Mouse (Mus musculus): ENCODE measurements around the gene H2-K1.

Gene H2-K1

DNA sequence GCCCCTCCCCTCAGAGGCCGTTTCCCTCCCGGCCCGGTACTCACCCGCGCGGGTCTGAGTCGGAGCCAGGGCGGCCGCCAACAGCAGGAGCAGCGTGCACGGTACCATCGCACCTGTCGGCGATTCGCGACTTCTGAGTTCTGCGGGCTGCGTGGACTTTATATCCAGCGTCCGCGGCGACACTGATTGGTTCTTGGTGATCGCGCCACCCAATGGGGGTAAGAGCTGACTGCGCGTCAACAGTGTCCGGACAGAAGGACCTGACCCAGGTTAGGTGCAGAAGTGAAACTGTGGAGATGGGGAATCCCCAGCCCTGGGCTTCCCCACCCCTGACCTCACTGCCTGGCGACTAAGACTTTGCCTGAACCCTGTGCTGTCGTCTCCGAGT, at the start of gene H2-K1:
Gene H2-K1 (minus strand): TSS at position 198 of the 388 bp plus-strand sequence.
- DNase-seq = peak; percentile 67 to 79

DNA sequence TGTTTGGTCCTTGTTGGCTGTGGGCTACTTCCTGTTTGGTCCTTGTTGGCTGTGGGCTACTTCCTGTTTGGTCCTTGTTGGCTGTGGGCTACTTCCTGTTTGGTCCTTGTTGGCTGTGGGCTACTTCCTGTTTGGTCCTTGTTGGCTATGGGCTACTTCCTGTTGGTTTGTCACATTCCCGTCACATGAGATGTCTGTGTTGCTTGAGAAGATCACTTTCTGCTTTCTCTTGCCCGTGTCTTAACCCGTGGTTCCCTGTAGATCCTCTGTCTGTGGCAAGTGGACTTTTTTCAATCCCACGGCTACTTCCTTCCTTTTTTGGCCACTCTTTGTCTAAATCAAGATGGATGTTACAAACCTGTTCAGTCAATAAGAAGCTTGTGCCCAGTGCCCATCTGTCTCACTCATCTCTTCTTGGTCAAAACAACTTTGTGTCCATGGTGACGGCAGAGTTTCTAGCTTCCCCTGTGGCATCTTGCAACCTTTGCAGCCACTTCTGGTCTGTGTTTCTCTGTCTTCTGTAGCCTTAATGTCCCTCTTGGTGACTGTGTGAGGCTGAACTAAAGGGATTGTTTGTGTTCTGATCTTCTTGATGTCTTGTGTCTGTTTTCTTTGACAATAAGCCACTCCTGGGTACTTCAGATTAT, 47.4 kb upstream of the H2-K1 start:
- DNase-seq = no peak

DNA sequence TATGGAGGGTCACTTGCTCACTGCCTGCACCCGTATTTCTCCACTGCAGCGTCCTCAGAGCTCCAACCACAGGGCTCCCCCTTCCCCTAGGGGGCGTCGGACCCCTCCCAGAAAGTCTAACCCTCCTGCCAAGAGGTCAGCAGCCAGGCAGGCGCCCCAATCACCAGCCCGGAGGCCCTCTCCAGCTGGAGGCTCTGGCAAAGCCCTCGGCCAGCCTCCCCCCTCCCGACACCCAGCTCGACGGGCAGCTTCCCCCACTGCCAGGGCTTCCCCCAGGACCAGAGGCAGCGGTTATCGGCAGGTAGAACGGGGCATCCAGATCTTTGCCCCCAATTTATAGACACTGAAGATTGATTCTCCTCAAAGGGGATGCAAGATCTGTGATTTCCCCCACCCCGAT, 45.8 kb upstream of the H2-K1 start:
- DNase-seq = no peak

DNA sequence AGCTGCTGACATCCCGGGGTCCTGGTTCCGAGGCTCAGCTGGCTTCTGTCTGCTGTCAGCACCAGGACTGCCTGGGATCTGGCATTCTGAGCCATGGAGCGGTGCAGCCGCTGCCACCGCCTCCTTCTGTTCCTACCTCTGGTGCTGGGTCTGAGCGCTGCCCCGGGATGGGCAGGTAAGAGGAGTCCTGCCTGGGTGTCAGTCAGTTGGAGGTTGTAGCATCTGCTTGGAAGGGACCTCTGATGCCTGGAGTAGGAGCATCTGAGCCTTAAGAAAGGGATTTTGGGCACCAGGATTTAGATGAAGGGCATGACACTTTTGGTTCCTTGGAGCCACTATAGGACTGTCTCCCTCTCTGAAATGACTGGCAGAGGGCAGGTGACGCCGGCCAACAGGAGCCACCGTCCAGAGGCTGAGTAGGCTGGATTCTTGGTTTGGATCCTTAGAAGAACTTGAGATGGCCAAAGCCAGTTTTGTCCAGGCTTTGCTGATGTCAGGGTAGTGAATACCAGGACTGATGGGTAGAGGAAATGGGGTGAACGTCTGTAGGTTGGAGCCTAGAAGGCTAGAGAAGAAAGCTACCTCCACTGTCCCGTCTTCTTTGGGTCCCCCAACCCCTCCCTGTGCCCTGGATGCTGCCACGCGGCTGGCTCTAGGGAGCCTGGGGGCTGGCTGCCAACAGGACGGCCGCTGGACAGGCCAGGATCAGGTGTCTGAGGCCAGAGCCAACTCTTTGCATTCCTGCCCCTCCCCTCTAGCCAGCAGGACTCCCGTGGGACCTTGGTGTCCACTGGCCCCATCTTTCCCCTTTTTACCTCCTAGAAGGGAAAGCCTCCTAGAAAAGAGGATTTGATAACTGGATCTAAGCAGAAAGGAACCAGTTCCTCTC, 39.7 kb upstream of the H2-K1 start:
- DNase-seq = peak in 1 of 2 experiments; percentile 17

DNA sequence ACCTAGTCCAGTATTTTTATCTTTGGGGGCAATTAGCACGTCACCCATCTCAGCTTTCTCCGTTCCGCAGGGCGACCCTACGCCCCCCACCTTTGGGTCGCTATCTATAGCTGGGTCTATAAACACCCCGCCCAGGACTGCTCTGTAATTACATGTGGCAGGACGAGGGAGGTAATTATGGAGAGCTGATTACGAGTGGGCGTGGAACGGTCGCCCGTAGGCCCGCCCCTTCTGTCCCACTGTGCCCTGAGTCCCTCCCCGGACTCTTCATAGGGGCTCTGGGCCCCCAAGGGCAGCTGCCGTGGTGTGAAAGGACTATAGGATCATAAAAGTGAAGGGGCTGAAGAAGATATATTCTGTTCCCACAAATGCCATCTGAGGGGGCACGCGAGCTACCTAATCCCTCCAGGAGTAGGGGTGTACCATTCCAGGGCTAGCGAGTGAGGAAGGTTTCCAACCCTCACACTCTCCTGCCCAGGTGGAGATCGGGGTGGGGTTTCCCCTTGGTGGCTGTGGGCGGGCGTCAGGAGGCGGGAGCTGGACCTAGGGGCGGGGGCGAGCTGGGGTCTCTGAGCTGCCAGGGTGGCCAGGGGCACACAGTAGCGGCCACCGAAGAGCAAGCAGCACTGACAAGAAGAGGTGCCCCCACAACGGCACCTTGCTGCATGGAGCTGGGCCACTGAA, 38.9 kb upstream of the H2-K1 start, which contains the start of gene Col11a2:
Gene Col11a2 (plus strand): TSS at position 560 of the 684 bp plus-strand sequence.
- DNase-seq = peak in 1 of 2 experiments; percentile 18

DNA sequence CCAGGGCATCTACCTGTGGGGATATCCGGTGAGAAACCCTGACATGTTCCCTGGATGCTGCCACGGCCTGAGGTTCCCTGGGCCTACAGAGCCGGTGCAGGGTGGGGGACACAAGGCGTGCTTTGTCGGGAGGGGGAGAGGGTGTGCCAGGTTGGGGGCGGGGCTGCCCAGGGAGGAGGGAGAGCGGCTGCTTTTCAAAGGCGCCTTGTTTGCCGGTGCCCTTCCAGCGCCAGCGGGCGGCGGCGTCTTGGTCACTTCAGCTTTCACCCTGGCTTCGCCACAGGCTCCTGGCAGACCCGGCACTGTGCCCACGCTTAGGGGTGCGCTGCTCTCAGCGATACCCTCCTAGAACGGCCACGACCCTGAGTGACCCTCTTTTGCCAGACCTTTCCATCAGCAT, 38.3 kb upstream of the H2-K1 start:
- DNase-seq = peak; percentile 32 to 40

DNA sequence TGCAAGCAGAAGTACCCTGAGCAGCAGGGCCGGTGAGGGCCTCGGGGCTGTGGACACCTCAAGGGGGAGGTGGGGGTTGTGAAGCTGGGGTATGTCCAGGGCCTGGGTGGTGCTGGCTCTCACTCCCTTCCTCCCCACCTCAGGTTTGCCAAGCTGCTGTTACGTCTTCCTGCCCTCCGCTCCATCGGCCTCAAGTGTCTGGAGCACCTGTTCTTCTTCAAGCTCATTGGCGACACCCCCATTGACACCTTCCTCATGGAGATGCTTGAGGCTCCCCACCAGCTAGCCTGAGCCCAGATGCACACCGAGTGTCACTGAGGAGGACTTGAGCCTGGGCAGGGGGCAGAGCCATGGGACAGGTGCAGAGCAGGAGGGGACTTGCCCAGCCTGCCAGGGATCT, 37.1 kb upstream of the H2-K1 start:
- no peak for DNase-seq

DNA sequence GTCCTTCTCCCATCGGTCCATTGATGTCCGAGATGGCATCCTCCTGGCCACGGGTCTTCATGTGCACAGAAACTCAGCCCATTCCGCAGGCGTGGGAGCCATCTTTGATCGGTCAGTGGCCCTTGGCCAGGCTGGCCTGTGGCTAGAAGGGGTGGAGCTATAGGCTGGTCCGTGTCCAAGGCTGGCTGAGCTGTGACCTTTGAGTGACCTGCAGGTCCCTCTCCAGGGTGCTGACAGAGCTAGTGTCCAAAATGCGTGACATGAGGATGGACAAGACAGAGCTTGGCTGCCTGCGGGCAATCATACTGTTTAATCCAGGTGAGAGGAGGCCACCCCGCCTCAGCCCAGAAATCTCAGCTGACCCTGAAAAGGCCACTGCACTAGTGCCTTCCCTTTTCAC, 36.5 kb upstream of the H2-K1 start:
- DNase-seq = peak in 1 of 2 experiments; percentile 15

DNA sequence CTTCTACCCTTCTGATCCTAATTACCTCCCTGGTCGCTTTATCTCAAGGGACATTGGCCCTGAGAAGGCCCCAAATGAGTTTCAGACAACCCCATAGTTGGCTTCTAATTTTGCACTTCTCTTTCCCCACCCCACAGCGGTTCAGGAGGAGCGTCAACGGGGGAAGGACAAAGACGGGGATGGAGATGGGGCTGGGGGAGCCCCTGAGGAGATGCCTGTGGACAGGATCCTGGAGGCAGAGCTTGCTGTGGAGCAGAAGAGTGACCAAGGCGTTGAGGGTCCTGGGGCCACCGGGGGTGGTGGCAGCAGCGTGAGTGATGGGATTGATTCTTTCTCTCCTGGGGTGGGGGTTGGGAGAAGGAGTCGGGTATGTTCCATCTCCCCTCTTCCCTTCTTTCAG, 35.4 kb upstream of the H2-K1 start:
- DNase-seq = no peak

DNA sequence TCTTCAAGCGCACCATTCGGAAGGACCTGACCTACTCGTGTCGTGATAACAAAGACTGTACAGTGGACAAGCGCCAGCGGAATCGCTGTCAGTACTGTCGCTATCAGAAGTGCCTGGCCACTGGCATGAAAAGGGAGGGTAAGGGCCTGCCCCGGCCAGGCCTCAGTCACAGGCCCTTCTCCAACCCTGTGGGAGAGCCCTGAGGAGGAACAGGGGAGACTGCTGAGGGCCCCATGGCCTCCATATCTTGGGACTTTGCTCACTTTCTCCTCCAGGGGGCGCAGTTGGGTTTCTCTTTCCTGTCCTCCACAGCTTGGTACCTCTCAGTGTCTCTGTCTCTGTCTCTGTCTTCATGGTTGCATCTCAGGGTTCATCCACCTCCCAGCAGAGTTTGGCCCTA, 33.9 kb upstream of the H2-K1 start:
- peak; percentile 69 to 72 for DNase-seq

DNA sequence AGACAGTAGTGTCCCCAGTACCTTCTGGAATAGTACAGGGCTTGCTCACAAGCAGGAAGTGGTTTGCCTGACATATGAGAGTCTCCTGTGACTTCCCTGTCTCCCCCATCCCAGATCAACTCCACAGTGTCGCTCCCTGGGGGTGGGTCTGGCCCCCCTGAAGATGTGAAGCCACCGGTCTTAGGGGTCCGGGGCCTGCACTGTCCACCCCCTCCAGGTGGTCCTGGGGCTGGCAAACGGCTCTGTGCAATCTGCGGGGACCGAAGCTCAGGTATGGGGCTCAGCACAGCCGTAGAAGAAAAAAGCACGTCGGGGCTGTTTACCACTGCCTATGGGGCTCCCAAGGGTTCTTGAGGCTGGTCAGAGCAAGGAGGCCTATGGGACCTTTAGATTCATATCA, 33.3 kb upstream of the H2-K1 start:
- peak in 1 of 2 experiments; percentile 20 for DNase-seq

DNA sequence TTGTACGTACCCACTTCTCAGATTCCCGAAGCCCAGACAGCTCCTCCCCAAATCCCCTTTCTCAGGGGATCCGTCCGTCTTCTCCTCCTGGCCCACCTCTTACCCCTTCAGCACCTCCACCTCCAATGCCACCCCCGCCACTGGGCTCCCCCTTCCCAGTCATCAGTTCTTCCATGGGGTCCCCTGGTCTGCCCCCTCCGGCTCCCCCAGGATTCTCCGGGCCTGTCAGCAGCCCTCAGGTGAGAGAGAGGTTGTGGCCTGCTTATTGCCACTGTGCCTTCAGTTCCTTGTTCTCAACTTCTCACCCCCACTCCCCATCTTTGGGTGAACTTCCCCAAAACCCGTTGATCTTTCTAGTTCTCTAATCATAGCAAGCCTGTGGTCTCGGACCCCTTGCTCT, 32.7 kb upstream of the H2-K1 start:
- peak; percentile 28 to 36 for DNase-seq

DNA sequence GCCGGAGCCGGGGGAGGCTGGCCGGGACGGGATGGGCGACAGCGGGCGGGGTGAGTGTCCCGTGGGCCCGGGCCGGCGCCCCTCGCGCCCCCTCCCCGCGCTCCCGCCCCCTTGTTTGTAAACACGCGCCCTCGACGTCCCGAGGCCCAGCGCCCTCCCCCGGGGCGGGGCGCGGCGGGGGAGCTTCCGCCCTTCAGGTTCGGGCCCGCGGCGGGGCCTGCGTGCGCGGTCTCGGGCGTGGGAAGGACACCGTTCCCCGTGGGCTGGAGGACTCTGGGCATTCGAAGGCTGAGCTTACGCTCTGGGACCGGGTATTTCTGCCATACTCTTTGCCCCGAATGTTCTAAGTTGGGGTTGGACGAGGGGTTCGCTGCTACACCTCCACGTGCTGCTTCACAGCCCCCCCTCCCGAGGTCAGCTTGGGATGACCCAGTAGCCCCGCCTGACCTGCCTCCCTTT, 32.1 kb upstream of the H2-K1 start:
- peak in 1 of 2 experiments; percentile 37 for DNase-seq

DNA sequence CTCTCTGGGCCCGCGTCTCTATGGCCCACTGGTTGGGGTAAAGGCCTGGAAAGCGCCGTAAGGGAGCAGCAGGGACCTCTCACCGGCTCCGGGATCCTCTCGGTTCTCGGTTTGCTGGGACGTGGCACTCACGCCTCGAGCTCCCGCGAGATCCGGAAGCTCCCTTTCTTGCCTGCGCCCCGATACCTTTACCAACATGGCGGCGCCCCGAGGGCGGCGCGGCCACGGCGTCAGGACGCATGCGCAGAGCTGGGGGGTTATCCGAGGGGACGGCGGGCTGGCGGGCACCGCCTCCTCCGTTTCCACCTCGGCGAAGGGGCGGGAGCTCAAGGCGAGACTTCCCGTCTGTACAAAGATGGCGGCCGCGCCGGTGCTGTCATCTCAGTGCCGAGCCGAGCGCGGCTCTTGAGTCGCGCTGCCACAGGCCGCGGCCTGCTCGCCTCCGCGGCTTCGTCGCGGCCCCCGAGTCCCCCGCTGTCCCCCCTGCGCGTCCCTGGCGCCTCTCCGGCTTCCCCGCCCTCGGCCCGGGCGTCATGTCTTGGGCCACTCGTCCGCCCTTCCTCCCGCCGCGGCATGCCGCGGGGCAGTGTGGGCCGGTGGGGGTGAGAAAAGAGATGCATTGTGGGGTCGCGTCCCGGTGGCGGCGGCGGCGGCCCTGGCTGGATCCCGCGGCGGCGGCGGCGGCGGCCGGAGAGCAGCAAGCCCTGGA, 31.5 kb upstream of the H2-K1 start, which contains the start of the genes Slc39a7 and Rxrb:
Gene Slc39a7 (minus strand): TSS at position 218 of the 709 bp plus-strand sequence.
Gene Rxrb (plus strand): TSS at position 348 of the 709 bp plus-strand sequence.
- DNase-seq = peak; percentile 98

DNA sequence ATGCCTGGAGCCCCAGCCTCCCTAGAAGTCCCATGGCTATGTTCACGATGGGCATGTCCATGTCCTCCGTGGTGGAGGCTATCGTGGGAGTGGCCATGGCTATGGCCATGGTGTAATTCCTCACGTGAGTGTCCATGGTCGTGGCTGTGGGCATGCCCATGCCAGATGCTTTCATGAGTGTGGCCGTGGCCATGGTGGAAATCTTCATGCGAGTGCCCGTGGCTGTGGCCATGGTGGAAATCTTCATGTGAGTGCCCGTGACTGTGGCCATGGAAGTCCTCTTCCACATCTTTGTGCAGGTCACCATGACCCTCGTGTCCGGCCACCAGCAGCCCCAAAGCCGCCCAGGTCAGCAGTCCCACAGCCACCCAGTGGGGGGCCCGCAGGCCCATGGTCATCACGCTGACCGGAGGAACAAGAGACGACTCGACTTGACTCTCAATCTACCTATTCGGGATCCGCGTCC, 30.7 kb upstream of the H2-K1 start:
- DNase-seq = no peak

DNA sequence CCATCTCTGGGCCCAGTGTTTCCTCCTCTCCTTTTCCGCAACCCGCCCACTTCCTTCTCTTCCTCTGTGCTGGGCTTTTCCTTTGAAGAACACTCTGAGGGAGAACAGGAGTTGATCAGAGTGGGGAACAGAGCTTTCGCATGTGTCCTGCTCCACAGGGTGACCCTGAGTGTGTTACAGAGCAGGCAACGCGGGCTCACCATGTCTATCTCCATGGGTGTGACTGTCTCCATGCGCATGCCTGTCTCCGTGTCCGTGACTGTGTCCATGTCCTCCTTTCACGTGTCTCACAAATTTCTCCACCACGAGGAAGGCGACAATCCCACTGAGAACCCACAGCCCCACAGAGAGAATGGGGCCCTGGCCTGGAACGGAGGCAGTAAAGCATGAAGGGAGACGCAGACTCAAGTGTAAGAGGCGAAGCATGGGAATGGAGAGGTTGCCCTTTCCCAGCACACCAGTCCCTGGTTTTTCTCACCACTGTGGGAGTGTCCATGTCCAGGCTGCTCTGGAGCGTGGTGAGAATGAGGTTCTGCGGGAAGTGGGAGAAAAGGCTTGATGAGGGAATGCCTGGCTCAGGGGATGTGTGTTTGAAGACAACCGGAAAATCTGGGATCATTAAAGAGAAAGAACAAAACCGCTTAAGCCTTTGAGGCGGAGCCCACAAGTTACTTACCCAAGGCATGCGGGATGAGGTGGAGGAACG, 29.9 kb upstream of the H2-K1 start:
- DNase-seq = peak in 1 of 2 experiments; percentile 15

DNA sequence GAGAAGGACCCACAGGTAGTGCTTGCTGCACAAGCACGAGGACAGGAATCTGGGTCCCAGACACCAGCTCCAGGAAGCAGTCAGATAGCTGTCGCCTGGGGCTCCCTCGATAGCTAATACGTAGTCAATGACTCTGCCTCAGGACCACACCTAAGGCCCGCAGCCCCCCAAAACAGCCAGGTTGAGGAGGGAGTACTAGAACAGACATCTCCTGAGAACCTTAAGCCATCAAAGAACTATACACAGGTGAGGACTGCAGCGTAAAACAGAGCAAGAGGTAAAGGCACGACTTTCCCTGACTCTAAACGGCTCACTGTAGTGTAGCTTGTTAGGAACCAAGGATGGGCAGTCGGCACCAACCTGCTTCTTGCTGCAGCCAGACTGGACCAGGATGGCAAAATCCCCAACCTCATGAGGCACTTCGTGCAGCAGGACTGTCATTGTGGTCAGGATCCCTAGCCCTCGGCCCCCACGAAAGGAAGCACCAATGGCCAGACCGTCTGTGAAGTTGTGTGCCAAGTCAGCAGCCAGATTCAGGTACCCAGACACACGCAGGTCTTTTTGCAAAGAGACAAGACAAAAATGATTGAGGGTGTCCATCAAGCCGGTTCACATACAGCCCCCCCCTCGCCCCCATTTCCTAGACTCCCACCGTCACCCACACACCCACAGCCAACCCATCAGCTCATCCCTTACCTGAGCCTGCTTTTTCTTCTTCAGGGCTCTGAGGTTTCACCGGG, 29.2 kb upstream of the H2-K1 start:
- DNase-seq = peak in 1 of 2 experiments; percentile 10

DNA sequence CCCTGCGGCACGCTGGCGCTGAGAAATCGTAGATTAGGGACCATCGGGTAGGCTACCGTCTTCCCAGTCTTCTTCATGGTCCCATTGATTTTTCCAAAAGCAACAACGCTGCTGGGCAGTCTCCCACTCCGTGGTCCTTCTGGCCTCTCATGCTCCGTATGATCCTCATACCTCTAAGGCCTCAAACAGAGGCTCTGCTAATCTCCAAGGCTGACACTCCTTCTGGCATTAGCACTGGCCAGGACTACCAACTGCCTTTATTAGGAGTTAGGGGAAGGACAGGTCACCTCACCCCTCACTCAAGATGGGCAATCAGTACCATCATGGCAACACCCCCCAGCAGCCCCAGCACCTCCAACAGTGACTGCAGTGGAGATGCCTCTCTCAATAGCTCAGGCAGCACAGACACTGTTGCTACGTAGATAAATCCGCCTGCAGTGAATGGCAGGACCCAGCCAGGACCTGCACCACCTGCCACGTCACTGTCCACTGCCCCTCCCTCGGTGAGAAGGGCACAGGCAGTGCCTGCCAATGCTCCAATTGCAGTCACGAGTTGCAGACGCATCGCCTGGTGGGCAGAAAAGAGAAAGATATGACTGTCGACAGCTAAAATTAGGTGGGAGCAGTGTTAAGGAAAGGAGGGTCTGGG, 28.5 kb upstream of the H2-K1 start:
- peak in 1 of 2 experiments; percentile 12 for DNase-seq

DNA sequence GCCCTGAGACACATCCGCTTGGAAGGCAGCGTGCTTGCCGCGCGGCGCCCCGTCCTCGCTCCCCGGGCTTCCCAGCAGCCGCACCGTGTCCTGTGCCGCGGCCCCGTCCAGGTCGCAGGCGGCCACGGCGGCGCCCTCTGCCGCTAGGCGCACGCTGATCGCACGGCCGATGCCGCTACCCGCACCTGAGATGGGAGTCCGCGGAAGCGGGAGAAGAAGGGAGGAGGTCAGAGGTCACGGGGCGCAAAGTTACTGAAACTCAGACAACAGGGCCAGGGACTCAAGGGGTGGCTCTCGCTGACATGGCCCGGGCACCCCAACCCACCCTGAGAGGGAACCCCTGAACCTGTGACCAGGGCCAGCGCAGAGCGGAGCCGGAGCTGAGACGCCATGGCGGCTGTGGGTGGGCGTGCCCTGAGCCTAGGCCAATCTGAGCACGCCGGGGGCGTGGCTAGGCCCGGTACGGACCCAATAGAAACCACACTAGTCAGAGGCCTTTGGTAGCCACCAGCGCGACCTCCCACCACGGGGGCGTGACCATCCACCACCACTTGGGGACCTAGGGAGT, 27.6 kb upstream of the H2-K1 start, which contains the start of gene H2-Ke6:
Gene H2-Ke6 (minus strand): TSS at position 405 of the 568 bp plus-strand sequence.
- peak; percentile 89 to 90 for DNase-seq

Measured in cerebellum, adult 18-20 months (tissue).